Comparison of ENCODE assay signal across 6 mouse cellular contexts in genomic region chr5:141126536-141126935, GRCm38 (mm10).
"Had no signal": no experiment of that assay in that cellular context is flagged by ENCODE, and none has a peak within 500 bp of the region (broad histone marks: within the 10 kb centered on the region; RNA-seq: fewer than 3 reads in every experiment).

No protein-coding gene starts in this region.

- DNase-seq: layer of hippocampus, postnatal 36 days; liver, embryonic 13.5 days; lung, adult 2 months; lung, postnatal 14 days; midbrain, embryonic 14.5 days; thymus, postnatal 25 days had no signal
